Mouse (Mus musculus): Measurements from ENCODE around the gene Cdk18.

DNA sequence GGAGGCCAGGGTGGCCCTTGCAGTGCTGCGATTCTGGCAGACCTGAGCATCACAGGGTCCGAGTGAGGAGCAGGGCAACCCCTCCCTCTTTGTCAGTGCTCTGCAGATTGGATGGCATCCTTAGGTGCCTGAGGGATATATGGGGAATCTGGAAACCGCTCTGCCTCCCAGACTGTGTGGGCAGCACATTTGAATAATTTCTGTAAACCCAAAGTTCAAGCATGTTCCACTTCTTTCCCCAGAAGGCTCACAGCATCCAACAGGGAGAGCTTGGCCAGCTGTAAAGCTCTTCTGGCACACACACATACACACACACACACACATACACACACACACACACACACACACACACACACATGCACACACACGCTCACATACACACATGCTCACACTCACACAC, 4.2 kb upstream of the Cdk18 start:
- TF ChIP-seq CTCF (IDR thresholded peaks at IDR 0.05; ENCODE audit: low read depth, low read length) = no peak
- no peak for TF ChIP-seq POLR2A (IDR thresholded peaks at IDR 0.05; ENCODE audit: extremely low read depth, insufficient read depth, low read length)

All from liver, adult 2 months (tissue).